Mouse (Mus musculus): Measurements from ENCODE around the gene Fkbp8. TPM values are rescaled to one million over a fixed set of nuclear protein-coding genes. Genes with fewer than 3 reads are reported as not detected.

The Fkbp8 gene
- total and polyA plus RNA-seq, 2 experiments from 2014 or later: 360 to 532 TPM

- H3K27ac ChIP-seq: peak overlapping the region; percentile 93
- peak overlapping the region; percentile 98 for H3K9ac ChIP-seq (replicated peaks; ENCODE audit: low read length)
- peaks cover 12% of the 10 kb centered on the region for H3K36me3 ChIP-seq (ENCODE audit: insufficient read depth, low read length)
- H3K4me2 ChIP-seq (ENCODE audit: low read depth, low read length): peak overlapping the region; percentile 64
- H3K4me3 ChIP-seq (ENCODE audit: low read length): peak overlapping the region; percentile 89
- DNase-seq (ENCODE audit: low spot score) (no peak), ATAC-seq (no peak)
- WGBS: under 1% methylated on average over 8 of the region's 8 CpGs
- no peaks in the 10 kb centered on the region for H3K27me3 ChIP-seq (ENCODE audit: insufficient read depth, low read length)
- H3K9me3 ChIP-seq (ENCODE audit: low read length): no peaks in the 10 kb centered on the region
- TF ChIP-seq CTCF (IDR thresholded peaks at IDR 0.05; ENCODE audit: low read depth): no peak
- peaks cover 12% of the 10 kb centered on the region; the same call in 1 of the 2 replicates for H3K4me1 ChIP-seq (ENCODE audit: insufficient read depth, low read length)
Measured at GRCm38 (mm10) chr8:70527111-70527511, 413 bp upstream of the Fkbp8 start.

DNA sequence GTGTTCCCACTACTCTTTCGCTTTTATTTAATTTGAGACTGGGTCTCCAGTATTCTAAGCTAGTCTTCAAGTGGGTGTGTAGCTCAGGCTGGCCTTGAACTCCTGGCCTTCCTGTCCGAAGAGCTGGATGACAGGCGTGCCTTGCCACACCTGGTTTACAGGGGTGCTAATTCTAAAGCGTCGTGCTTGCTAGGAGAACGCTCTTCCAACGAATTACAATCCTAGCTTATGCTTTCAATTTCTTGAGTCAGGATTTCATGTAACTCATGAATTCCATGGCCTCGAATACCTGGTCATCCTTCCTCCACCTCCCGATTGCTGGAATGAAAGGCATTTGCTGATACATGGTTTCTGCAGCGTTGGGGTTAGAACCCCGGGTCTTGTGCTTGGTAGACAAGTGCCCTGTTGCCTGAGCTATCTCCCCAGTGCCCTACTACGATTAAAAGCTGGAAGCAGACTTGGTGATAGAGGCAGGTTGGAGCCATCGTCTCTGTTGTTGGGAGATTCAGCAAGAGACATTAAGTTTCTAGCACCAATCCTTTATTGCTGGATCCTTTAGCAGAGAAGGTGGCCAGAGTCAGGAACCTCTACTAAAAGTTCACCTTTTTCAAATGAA is 766 bp downstream of the Fkbp8 start:
- peaks cover 18% of the 10 kb centered on the region for H3K36me3 ChIP-seq (ENCODE audit: insufficient read depth, low read length)
- ATAC-seq: no peak
- H3K9ac ChIP-seq (replicated peaks; ENCODE audit: low read length): peak overlapping the region; percentile 98
- peak overlapping the region; percentile 93 for H3K27ac ChIP-seq
- DNase-seq (ENCODE audit: low spot score): no peak
- H3K4me2 ChIP-seq (ENCODE audit: low read depth, low read length): peak overlapping the region; percentile 64
- H3K27me3 ChIP-seq (ENCODE audit: insufficient read depth, low read length): no peaks in the 10 kb centered on the region
- H3K4me3 ChIP-seq (ENCODE audit: low read length): peak overlapping the region; percentile 89
- TF ChIP-seq CTCF (IDR thresholded peaks at IDR 0.05; ENCODE audit: low read depth): no peak
- H3K4me1 ChIP-seq (ENCODE audit: insufficient read depth, low read length): peaks cover 7% of the 10 kb centered on the region; the same call in 1 of the 2 replicates
- H3K9me3 ChIP-seq (ENCODE audit: low read length): no peaks in the 10 kb centered on the region
- 31% methylated on average over 13 of the region's 13 CpGs for WGBS

DNA sequence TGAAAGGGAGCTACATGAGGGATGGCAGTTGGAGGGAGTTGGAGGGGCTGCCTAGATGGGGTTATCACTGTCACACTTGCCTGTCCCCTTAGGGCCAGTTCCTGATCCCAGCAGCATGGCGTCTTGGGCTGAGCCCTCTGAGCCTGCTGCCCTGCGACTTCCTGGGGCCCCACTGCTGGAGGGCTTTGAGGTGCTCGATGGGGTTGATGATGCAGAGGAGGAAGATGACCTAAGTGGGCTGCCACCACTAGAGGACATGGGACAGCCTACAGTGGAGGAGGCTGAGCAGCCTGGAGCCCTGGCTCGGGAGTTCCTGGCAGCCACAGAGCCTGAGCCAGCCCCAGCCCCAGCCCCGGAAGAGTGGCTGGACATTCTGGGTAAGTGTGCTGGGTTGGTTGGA is 1.8 kb downstream of the Fkbp8 start:
- WGBS: 86% methylated on average over 5 of the region's 5 CpGs
- Histone ChIP-seq H3K27ac (no peak overlapping the region), H3K4me1 (ENCODE audit: insufficient read depth, low read length) (peaks cover 4% of the 10 kb centered on the region; the same call in 1 of the 2 replicates), H3K36me3 (ENCODE audit: insufficient read depth, low read length) (peaks cover 24% of the 10 kb centered on the region), H3K4me2 (ENCODE audit: low read depth, low read length) (no peak overlapping the region), H3K27me3 (ENCODE audit: insufficient read depth, low read length) (no peaks in the 10 kb centered on the region), H3K9me3 (ENCODE audit: low read length) (no peaks in the 10 kb centered on the region), H3K4me3 (ENCODE audit: low read length) (no peak overlapping the region), H3K9ac (replicated peaks; ENCODE audit: low read length) (0 out of 2 replicates have a peak overlapping the region, but pooled peaks have one; percentile 13)
- no peak for TF ChIP-seq CTCF (IDR thresholded peaks at IDR 0.05; ENCODE audit: low read depth)
- ATAC-seq (no peak), DNase-seq (ENCODE audit: low spot score) (no peak)

DNA sequence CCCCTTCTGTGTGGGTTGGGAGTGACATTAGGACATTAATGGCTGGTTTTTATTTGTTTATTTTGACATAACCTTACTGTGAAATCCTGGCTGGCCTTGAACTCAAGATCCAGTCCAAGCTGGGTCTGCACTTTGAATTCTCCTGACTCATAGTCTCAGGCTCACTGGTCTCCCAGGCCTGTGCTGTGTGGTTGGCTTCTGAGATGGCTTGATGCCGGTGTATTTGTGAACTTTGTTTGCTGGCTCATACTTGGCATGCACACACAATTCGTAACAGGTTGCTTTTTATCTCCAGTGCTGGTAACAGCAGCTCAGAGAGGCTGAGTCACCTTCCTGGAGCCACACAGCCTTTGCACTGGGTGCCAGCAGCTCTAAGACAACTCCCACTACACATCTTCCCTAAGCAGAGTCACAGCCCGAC is 2.2 kb downstream of the Fkbp8 start:
- Histone ChIP-seq H3K4me2 (ENCODE audit: low read depth, low read length) (no peak overlapping the region), H3K27ac (no peak overlapping the region), H3K9me3 (ENCODE audit: low read length) (no peaks in the 10 kb centered on the region), H3K4me3 (ENCODE audit: low read length) (no peak overlapping the region), H3K27me3 (ENCODE audit: insufficient read depth, low read length) (no peaks in the 10 kb centered on the region), H3K9ac (replicated peaks; ENCODE audit: low read length) (no peak overlapping the region), H3K4me1 (ENCODE audit: insufficient read depth, low read length) (peaks cover 4% of the 10 kb centered on the region; the same call in 1 of the 2 replicates), H3K36me3 (ENCODE audit: insufficient read depth, low read length) (peaks cover 28% of the 10 kb centered on the region)
- no peak for ATAC-seq
- no peak for DNase-seq (ENCODE audit: low spot score)
- no peak for TF ChIP-seq CTCF (IDR thresholded peaks at IDR 0.05; ENCODE audit: low read depth)
- 89% methylated on average over 3 of the region's 3 CpGs for WGBS

GRCm38 (mm10) chr8:70530314-70530713 is 2.8 kb downstream of the Fkbp8 start:
- Histone ChIP-seq H3K4me1 (ENCODE audit: insufficient read depth, low read length) (peaks cover 4% of the 10 kb centered on the region; the same call in 1 of the 2 replicates), H3K4me2 (ENCODE audit: low read depth, low read length) (no peak overlapping the region), H3K36me3 (ENCODE audit: insufficient read depth, low read length) (peaks cover 34% of the 10 kb centered on the region), H3K27ac (no peak overlapping the region), H3K9me3 (ENCODE audit: low read length) (no peaks in the 10 kb centered on the region), H3K4me3 (ENCODE audit: low read length) (no peak overlapping the region), H3K9ac (replicated peaks; ENCODE audit: low read length) (no peak overlapping the region), H3K27me3 (ENCODE audit: insufficient read depth, low read length) (no peaks in the 10 kb centered on the region)
- 93% methylated on average over 2 of the region's 2 CpGs for WGBS
- peak; percentile 25 for DNase-seq (ENCODE audit: low spot score)
- peak; percentile 24 for TF ChIP-seq CTCF (IDR thresholded peaks at IDR 0.05; ENCODE audit: low read depth)
- no peak for ATAC-seq

DNA sequence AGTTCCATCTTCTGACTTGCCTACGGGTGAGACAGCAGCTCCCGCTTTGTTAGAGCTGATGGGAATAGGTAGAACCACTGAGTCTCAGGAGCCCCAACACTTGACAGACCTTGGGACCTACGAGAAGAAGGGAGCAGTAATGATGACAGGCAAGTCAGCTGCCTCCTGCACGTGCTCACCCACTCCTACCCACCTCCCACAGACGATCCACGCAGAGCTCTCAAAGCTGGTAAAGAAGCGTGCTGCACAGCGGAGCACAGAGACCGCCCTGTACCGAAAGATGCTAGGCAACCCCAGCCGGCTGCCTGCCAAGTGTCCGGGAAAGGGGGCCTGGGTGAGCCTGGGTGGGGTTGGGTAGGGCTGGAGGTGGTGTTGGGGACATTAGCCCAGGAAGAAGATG is 6.8 kb downstream of the Fkbp8 start:
- 89% methylated on average over 12 of the region's 12 CpGs for WGBS
- Histone ChIP-seq H3K4me3 (ENCODE audit: low read length) (no peak overlapping the region), H3K9ac (replicated peaks; ENCODE audit: low read length) (no peak overlapping the region), H3K4me1 (ENCODE audit: insufficient read depth, low read length) (no peaks in the 10 kb centered on the region), H3K4me2 (ENCODE audit: low read depth, low read length) (no peak overlapping the region), H3K36me3 (ENCODE audit: insufficient read depth, low read length) (peaks cover 39% of the 10 kb centered on the region), H3K9me3 (ENCODE audit: low read length) (no peaks in the 10 kb centered on the region), H3K27me3 (ENCODE audit: insufficient read depth, low read length) (no peaks in the 10 kb centered on the region), H3K27ac (no peak overlapping the region)
- DNase-seq (ENCODE audit: low spot score) (no peak), ATAC-seq (no peak)
- TF ChIP-seq CTCF (IDR thresholded peaks at IDR 0.05; ENCODE audit: low read depth): no peak

DNA sequence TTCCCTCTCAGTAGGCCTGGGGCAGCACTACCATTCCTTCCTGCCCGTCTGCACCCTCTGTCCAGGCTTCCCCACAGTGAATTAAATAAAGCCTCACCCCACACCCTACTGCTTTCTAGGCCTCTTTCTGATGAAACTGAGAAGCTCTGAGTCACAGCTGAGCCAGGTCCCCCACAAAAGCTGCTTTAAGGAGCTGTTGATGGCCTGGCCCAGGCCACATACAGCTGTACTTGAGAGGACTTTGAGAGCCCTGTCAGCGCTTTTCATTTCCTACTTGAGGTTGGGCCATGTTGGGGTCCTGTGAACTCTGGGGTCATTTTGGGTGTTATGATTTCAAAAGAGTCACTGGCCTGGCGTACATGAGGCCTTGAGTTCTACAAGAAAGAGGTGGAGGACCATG is 7.7 kb downstream of the Fkbp8 start:
- no peak for DNase-seq (ENCODE audit: low spot score)
- WGBS: 86% methylated on average over 3 of the region's 3 CpGs
- no peaks in the 10 kb centered on the region for H3K9me3 ChIP-seq (ENCODE audit: low read length)

More for the DNA sequence above, 7.7 kb downstream of the Fkbp8 start:
- H3K9ac ChIP-seq (replicated peaks; ENCODE audit: low read length): no peak overlapping the region
- H3K27me3 ChIP-seq (ENCODE audit: insufficient read depth, low read length): no peaks in the 10 kb centered on the region
- H3K4me1 ChIP-seq (ENCODE audit: insufficient read depth, low read length): peaks cover 3% of the 10 kb centered on the region; the same call in 1 of the 2 replicates
- H3K36me3 ChIP-seq (ENCODE audit: insufficient read depth, low read length): peaks cover 39% of the 10 kb centered on the region
- TF ChIP-seq CTCF (IDR thresholded peaks at IDR 0.05; ENCODE audit: low read depth): no peak
- no peak for ATAC-seq
- H3K4me2 ChIP-seq (ENCODE audit: low read depth, low read length): no peak overlapping the region
- H3K4me3 ChIP-seq (ENCODE audit: low read length): no peak overlapping the region
- no peak overlapping the region for H3K27ac ChIP-seq

All from hindbrain, postnatal 0 days (tissue).